Mouse (Mus musculus): ENCODE measurements around the gene Rgr. TPM values are rescaled to one million over a fixed set of nuclear protein-coding genes. Genes with fewer than 3 reads are reported as not detected.
A peak's percentile ranks its signal among the peaks of the same experiment; 100 is the strongest.
"Not testable (repeated sequence)": the region's sequence is repeated elsewhere in the genome, so short reads cannot be mapped to it uniquely, and the experiment has no call there.

Gene Rgr
- polyA plus RNA-seq, 1 experiment from 2014 or later, result 0.24 TPM

DNA sequence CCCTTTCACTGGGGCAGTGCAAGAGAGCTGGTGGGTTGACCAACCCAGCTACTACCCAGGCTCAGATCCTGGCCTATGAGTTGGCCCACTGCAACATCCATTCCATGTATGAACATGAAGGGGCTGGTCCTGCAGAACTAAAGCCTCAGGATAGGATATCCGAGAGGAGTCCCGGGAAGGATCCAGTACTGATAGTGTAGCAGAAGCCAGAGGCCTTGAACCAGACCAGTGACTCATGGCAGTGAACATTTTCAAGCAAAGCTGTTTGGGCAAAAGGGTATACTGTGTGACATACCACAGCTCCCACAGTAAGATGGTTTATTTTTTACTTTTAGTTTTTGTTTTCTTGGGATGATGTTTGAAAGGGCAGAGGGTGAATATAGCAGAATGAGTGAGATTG is 39.1 kb downstream of the Rgr start:
- DNase-seq (no peak), ATAC-seq (ENCODE audit: low FRiP score, low TSS enrichment) (no peak)
- no peak overlapping the region for H3K4me3 ChIP-seq (replicated peaks; ENCODE audit: low read depth, low read length)
- H3K9ac ChIP-seq (replicated peaks; ENCODE audit: low read length), result no peak overlapping the region
- no peak overlapping the region for H3K27ac ChIP-seq (replicated peaks; ENCODE audit: low read depth, low read length)
- peaks cover 15% of the 10 kb centered on the region for H3K4me1 ChIP-seq (ENCODE audit: control insufficient read depth, insufficient read depth, low read length)
- no peak overlapping the region for H3K4me2 ChIP-seq (ENCODE audit: low read length)
- H3K36me3 ChIP-seq (ENCODE audit: control insufficient read depth, insufficient read depth, low read length), result no peaks in the 10 kb centered on the region
- H3K9me3 ChIP-seq (ENCODE audit: control insufficient read depth, low read length), result no peaks in the 10 kb centered on the region
- 91% methylated on average over 2 of the region's 2 CpGs for WGBS
- no peaks in the 10 kb centered on the region for H3K27me3 ChIP-seq (ENCODE audit: control insufficient read depth, insufficient read depth, low read length)

DNA sequence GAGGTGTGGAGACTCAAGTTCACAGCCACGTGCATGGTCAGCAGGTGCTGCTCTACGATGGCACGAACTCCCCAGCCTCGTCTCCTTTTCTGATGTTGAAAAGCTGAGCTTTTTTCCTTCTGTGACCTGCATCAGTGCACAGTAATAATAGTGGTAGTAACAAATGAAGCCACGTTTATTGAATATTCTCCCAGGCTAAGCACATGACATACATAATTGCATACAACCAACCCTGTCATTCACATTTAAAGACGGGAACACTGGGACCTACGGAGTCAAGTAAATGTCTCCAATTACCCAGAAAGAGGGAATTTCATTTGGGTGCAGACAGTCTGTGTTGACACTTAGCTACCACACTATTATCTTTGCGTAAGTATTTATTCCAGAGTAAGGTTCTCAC is 42.3 kb downstream of the Rgr start:
- Histone ChIP-seq H3K27me3 (ENCODE audit: control insufficient read depth, insufficient read depth, low read length) (no peaks in the 10 kb centered on the region), H3K27ac (replicated peaks; ENCODE audit: low read depth, low read length) (no peak overlapping the region), H3K4me3 (replicated peaks; ENCODE audit: low read depth, low read length) (no peak overlapping the region), H3K4me1 (ENCODE audit: control insufficient read depth, insufficient read depth, low read length) (0 out of 2 replicates have a peak, but pooled peaks cover 7% of the 10 kb centered on the region), H3K36me3 (ENCODE audit: control insufficient read depth, insufficient read depth, low read length) (no peaks in the 10 kb centered on the region), H3K9ac (replicated peaks; ENCODE audit: low read length) (no peak overlapping the region), H3K9me3 (ENCODE audit: control insufficient read depth, low read length) (no peaks in the 10 kb centered on the region), H3K4me2 (ENCODE audit: low read length) (no peak overlapping the region)
- DNase-seq, result no peak
- 68% methylated on average over 8 of the region's 8 CpGs for WGBS
- no peak for ATAC-seq (ENCODE audit: low FRiP score, low TSS enrichment)

DNA sequence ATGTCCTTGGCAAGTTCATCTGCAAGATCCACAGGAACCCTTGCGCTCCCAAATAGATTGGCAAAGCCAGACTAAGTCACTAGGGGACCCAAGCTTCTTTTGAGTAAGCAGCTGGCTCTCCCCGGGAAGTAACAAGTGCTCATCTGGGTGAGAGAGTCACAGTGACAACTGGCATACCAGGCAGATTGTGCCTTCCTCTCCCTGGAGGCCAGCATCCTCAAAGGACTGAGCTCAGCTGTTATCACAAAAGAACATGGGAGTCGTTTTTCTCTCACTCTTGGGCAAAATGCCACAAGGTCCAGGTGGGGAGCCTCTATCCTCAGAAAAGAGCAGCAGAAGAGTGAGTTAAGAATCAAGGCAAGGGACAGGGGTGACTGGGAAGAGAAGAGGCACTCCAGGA is 42.9 kb downstream of the Rgr start:
- ATAC-seq (ENCODE audit: low FRiP score, low TSS enrichment), result no peak
- Histone ChIP-seq H3K4me1 (ENCODE audit: control insufficient read depth, insufficient read depth, low read length) (0 out of 2 replicates have a peak, but pooled peaks cover 7% of the 10 kb centered on the region), H3K27ac (replicated peaks; ENCODE audit: low read depth, low read length) (no peak overlapping the region), H3K4me2 (ENCODE audit: low read length) (no peak overlapping the region), H3K27me3 (ENCODE audit: control insufficient read depth, insufficient read depth, low read length) (no peaks in the 10 kb centered on the region), H3K4me3 (replicated peaks; ENCODE audit: low read depth, low read length) (no peak overlapping the region), H3K9me3 (ENCODE audit: control insufficient read depth, low read length) (no peaks in the 10 kb centered on the region), H3K36me3 (ENCODE audit: control insufficient read depth, insufficient read depth, low read length) (no peaks in the 10 kb centered on the region), H3K9ac (replicated peaks; ENCODE audit: low read length) (no peak overlapping the region)
- WGBS, result 19% methylated on average over 3 of the region's 3 CpGs
- DNase-seq, result peak; percentile 36

DNA sequence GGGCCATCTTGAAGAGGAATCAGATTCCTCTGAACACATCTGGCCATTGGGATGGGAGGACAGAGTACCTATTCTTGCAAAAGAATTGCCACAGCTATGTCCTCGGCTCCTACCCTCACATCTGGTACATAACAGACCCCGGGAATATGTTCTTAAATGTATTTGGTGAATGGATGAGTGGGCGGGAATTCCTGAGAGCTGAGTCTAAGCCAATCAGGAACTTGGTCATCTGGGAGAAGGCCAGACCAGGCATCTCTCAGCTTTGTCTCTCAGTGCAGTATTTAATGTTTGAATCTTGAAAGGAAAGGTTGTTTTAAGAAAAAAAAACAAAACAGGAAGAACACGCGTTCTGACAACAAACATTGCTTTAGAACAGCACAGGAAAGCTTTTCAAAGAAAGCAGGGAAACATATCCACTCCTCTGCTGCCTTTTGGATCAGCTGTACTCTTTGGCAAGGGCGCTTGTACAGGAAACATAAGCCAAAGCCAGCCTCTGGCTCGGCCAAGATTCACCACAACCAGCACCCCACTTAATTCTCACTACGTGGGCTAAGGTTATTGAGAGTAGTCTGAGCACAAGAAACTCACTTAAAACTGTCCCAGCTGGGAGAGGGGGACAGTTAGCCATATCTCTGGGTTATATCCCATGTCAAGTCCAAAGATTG is 45.2 kb downstream of the Rgr start:
- H3K4me1 ChIP-seq (ENCODE audit: control insufficient read depth, insufficient read depth, low read length), result 0 out of 2 replicates have a peak, but pooled peaks cover 7% of the 10 kb centered on the region
- WGBS, result 85% methylated on average over 8 of the region's 8 CpGs
- no peaks in the 10 kb centered on the region for H3K36me3 ChIP-seq (ENCODE audit: control insufficient read depth, insufficient read depth, low read length)
- ATAC-seq (ENCODE audit: low FRiP score, low TSS enrichment) (no peak), DNase-seq (no peak)
- H3K9ac ChIP-seq (replicated peaks; ENCODE audit: low read length), result no peak overlapping the region
- no peak overlapping the region for H3K4me3 ChIP-seq (replicated peaks; ENCODE audit: low read depth, low read length)
- H3K4me2 ChIP-seq (ENCODE audit: low read length), result no peak overlapping the region
- H3K27ac ChIP-seq (replicated peaks; ENCODE audit: low read depth, low read length), result no peak overlapping the region
- no peaks in the 10 kb centered on the region for H3K9me3 ChIP-seq (ENCODE audit: control insufficient read depth, low read length)
- H3K27me3 ChIP-seq (ENCODE audit: control insufficient read depth, insufficient read depth, low read length), result no peaks in the 10 kb centered on the region

DNA sequence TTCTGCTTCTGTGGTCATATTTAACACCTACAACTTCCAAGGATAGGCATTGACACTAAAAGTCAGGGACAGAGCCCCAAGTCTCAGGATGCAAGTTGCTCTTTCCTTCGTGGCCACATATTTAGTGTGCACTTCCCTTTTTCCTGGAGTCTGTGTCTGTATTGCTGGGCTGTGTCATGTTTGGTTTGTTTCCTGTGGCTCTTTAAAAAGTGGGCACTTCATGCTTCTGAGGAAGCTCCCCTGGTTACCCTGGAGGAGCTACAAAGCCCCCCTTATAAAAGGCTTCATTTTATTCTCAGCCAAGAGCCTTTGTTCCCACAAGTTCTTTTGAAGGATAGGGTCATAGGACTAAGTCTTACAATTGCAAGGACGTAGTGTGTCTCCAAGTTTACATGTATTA is 45.9 kb downstream of the Rgr start:
- ATAC-seq (ENCODE audit: low FRiP score, low TSS enrichment), result no peak

DNA sequence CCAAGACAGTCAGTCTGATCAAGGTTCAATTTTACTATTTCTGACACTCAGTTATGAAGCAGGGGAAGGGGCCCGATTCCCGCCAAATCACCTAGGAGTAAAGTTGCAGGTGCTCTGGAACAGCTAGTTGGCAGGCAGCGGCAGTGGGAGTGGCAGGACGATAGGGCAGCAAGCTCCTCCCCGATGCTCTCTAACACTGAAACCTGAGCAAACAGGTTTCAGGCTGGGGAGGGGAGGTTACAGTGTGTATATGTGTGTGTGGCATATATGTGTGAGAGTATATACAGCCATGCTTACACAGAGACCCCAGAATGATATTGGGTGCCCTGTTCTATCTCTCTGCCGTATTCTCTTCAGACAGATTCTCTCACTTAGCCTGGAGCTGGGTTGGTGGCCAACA is 48.0 kb downstream of the Rgr start:
- ATAC-seq (ENCODE audit: low FRiP score, low TSS enrichment); DNase-seq; H3K9me3 ChIP-seq (ENCODE audit: control insufficient read depth, low read length); H3K27ac ChIP-seq (replicated peaks; ENCODE audit: low read depth, low read length); H3K4me2 ChIP-seq (ENCODE audit: low read length); H3K36me3 ChIP-seq (ENCODE audit: control insufficient read depth, insufficient read depth, low read length); H3K9ac ChIP-seq (replicated peaks; ENCODE audit: low read length); H3K27me3 ChIP-seq (ENCODE audit: control insufficient read depth, insufficient read depth, low read length); H3K4me1 ChIP-seq (ENCODE audit: control insufficient read depth, insufficient read depth, low read length); H3K4me3 ChIP-seq (replicated peaks; ENCODE audit: low read depth, low read length): not testable (repeated sequence)
- whole genome bisulfite sequencing, result 85% methylated on average over 6 of the region's 6 CpGs

More for the DNA sequence above, 45.9 kb downstream of the Rgr start:
- H3K27me3 ChIP-seq (ENCODE audit: control insufficient read depth, insufficient read depth, low read length), result no peaks in the 10 kb centered on the region
- H3K27ac ChIP-seq (replicated peaks; ENCODE audit: low read depth, low read length), result no peak overlapping the region
- H3K4me1 ChIP-seq (ENCODE audit: control insufficient read depth, insufficient read depth, low read length), result 0 out of 2 replicates have a peak, but pooled peaks cover 7% of the 10 kb centered on the region
- H3K4me3 ChIP-seq (replicated peaks; ENCODE audit: low read depth, low read length), result no peak overlapping the region
- DNase-seq, result no peak
- no peaks in the 10 kb centered on the region for H3K36me3 ChIP-seq (ENCODE audit: control insufficient read depth, insufficient read depth, low read length)
- no peak overlapping the region for H3K9ac ChIP-seq (replicated peaks; ENCODE audit: low read length)
- no peak overlapping the region for H3K4me2 ChIP-seq (ENCODE audit: low read length)
- H3K9me3 ChIP-seq (ENCODE audit: control insufficient read depth, low read length), result no peaks in the 10 kb centered on the region
- WGBS, result 52% methylated on average over 2 of the region's 2 CpGs

DNA sequence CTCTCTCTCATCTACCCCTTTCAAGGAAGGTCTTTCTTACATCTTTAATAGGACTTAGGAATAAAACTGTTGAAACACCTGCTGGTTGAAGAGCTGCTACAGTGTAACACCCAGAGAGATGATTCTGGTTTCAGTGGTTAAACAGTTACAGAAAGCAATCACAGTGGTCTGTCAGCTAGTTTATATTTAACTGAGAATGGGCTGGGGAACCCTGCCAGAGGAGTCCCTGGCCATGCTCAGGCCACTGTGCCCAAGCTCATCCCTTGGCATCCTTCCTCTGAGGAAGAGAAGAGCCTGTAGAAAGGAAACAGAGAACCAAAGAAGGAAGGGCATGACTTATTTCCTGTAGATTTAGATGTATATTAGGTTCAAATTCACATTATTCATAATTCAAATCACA is 59.0 kb downstream of the Rgr start:
- H3K9me3 ChIP-seq (ENCODE audit: control insufficient read depth, low read length), result no peaks in the 10 kb centered on the region

DNA sequence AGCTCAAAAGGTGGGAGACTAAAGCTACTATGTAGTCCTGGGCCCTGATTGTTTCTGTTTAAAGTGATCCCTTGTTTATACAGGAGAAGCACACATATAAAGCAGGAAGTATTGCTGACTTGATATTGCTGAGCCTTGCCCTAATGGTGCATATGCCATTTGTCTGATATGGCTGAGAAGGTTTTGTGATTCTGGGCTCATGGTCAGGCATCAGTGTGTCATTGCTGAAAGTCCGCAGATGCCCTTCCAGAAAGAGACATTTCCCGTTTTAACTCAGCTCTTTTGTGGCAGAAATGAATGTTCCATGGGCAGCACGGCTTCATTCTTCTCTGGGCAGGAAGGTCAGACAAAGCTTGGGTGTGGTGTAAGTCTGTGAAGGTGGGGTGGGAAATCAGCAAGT is 63.1 kb downstream of the Rgr start:
- Histone ChIP-seq H3K9me3 (ENCODE audit: control insufficient read depth, low read length) (no peaks in the 10 kb centered on the region), H3K36me3 (ENCODE audit: control insufficient read depth, insufficient read depth, low read length) (no peaks in the 10 kb centered on the region), H3K27ac (replicated peaks; ENCODE audit: low read depth, low read length) (no peak overlapping the region), H3K27me3 (ENCODE audit: control insufficient read depth, insufficient read depth, low read length) (no peaks in the 10 kb centered on the region), H3K4me1 (ENCODE audit: control insufficient read depth, insufficient read depth, low read length) (no peaks in the 10 kb centered on the region), H3K4me2 (ENCODE audit: low read length) (no peak overlapping the region), H3K4me3 (replicated peaks; ENCODE audit: low read depth, low read length) (no peak overlapping the region), H3K9ac (replicated peaks; ENCODE audit: low read length) (no peak overlapping the region)
- DNase-seq (no peak), ATAC-seq (ENCODE audit: low FRiP score, low TSS enrichment) (no peak)
- 88% methylated on average over 3 of the region's 3 CpGs for WGBS

More for the DNA sequence above, 59.0 kb downstream of the Rgr start:
- Histone ChIP-seq H3K27me3 (ENCODE audit: control insufficient read depth, insufficient read depth, low read length) (no peaks in the 10 kb centered on the region), H3K4me2 (ENCODE audit: low read length) (no peak overlapping the region), H3K36me3 (ENCODE audit: control insufficient read depth, insufficient read depth, low read length) (no peaks in the 10 kb centered on the region), H3K4me3 (replicated peaks; ENCODE audit: low read depth, low read length) (no peak overlapping the region), H3K9ac (replicated peaks; ENCODE audit: low read length) (no peak overlapping the region), H3K4me1 (ENCODE audit: control insufficient read depth, insufficient read depth, low read length) (no peaks in the 10 kb centered on the region), H3K27ac (replicated peaks; ENCODE audit: low read depth, low read length) (no peak overlapping the region)
- ATAC-seq (ENCODE audit: low FRiP score, low TSS enrichment), result no peak
- no peak for DNase-seq
